Mouse (Mus musculus) midbrain, embryonic 14.5 days (tissue): ENCODE results near the gene 2900026A02Rik. TPM values are rescaled to one million over a fixed set of nuclear protein-coding genes. Genes with fewer than 3 reads are reported as not detected.
A peak's percentile ranks its signal among the peaks of the same experiment; 100 is the strongest.

Experiments
- ATAC-seq: fragments of 200-750 bp; cut with Nextera tagmentation; 2 replicates; pipeline ENCODE4 v1.8.0; 2017; ENCODE audit warnings: moderate number of reproducible peaks, moderate library complexity; ENCODE audit not compliant: low FRiP score, low TSS enrichment
- DNase-seq: peaks from one replicate; pipeline ENCODE4 v3.0.0-alpha.2; 2015
- H3K27ac ChIP-seq: fragments of 300-500 bp; sonication (generic); replicated peaks from 2 replicates; pipeline ENCODE4 v1.5.1; 2014; ENCODE audit warnings: mild to moderate bottlenecking, low read depth, low read length, moderate library complexity
- H3K27me3 ChIP-seq: fragments of 300-500 bp; sonication (generic); 2 replicates; pipeline ENCODE4 v1.6.1; 2014; ENCODE audit warnings: low read length, control low read depth, mixed read lengths; ENCODE audit not compliant: control insufficient read depth, insufficient read depth
- H3K36me3 ChIP-seq: fragments of 300-500 bp; sonication (generic); 2 replicates; pipeline ENCODE4 v1.6.1; 2014; ENCODE audit warnings: low read length, control low read depth; ENCODE audit not compliant: control insufficient read depth, insufficient read depth
- H3K4me1 ChIP-seq: fragments of 300-500 bp; sonication (generic); 2 replicates; pipeline ENCODE4 v1.6.1; 2014; ENCODE audit warnings: mild to moderate bottlenecking, antibody characterized with exemption, low read length, control low read depth; ENCODE audit not compliant: control insufficient read depth, insufficient read depth
- H3K4me2 ChIP-seq: fragments of 300-500 bp; sonication (generic); 2 replicates; pipeline ENCODE4 v1.6.1; 2014; ENCODE audit warnings: mild to moderate bottlenecking, low read length, moderate library complexity
- H3K4me3 ChIP-seq: fragments of 300-500 bp; sonication (generic); replicated peaks from 2 replicates; pipeline ENCODE4 v1.5.1; 2014; ENCODE audit warnings: low read depth, low read length
- H3K9ac ChIP-seq: fragments of 300-500 bp; sonication (generic); replicated peaks from 2 replicates; pipeline ENCODE4 v1.6.1; 2014; ENCODE audit warnings: mild to moderate bottlenecking, low read length, moderate library complexity
- H3K9me3 ChIP-seq: fragments of 300-500 bp; sonication (generic); 2 replicates; pipeline ENCODE4 v1.6.1; 2016; ENCODE audit warnings: low read length, control low read depth, mixed read lengths; ENCODE audit not compliant: control insufficient read depth
- WGBS: fragments of 180-500 bp; shearing (Covaris S2); extraction: QIAGEN DNeasy Blood & Tissue Kit; methylation state at CpG from one replicate; pipeline ENCODE4 v1.1.7; 2014; 5-methylcytosine and 5-hydroxymethylcytosine counted together
- polyA plus RNA-seq: library from polyadenylated mRNA; unstranded; fragments of >200 nt; fragmentation: Nextera tagmentation; extraction: Ambion mirVana; gene quantifications from 2 replicates; pipeline ENCODE4 v1.2.1, GENCODE M21; 2014

Gene 2900026A02Rik
- polyA plus RNA-seq, 1 experiment from 2014 or later, result 2.1 TPM

DNA sequence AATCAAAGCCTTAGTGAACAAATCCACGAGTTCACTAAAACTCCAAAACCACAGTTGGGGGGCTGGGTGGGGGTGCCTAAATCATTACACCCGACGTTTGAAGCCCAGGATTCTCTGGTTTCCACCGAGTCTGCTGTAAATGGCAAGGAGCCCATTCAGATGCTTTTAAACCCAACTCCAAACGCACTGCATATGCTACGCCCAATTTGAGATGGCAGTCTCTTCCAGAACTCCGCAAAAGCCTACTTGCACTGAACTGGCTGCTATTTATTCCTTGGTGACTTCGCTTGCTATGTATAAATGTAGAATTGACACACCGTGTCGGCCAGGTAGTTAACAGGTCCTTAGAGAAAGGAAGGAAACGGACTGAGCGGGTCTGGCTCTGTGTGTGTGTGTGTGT, 25.6 kb downstream of the 2900026A02Rik start:
- ATAC-seq, result no peak
- peaks cover 9% of the 10 kb centered on the region for H3K4me1 ChIP-seq
- H3K4me2 ChIP-seq, result no peak overlapping the region
- no peaks in the 10 kb centered on the region for H3K27me3 ChIP-seq
- WGBS, result 87% methylated on average over 12 of the region's 12 CpGs
- no peaks in the 10 kb centered on the region for H3K9me3 ChIP-seq
- DNase-seq, result no peak
- no peak overlapping the region for H3K9ac ChIP-seq
- H3K4me3 ChIP-seq, result no peak overlapping the region
- H3K36me3 ChIP-seq, result no peaks in the 10 kb centered on the region
- no peak overlapping the region for H3K27ac ChIP-seq

GRCm38 (mm10) chr5:113193762-113194161, 27.3 kb downstream of the 2900026A02Rik start:
- no peak overlapping the region for H3K4me2 ChIP-seq
- H3K27ac ChIP-seq, result no peak overlapping the region
- no peak overlapping the region for H3K9ac ChIP-seq
- no peak for ATAC-seq
- peaks cover 9% of the 10 kb centered on the region for H3K4me1 ChIP-seq
- no peaks in the 10 kb centered on the region for H3K36me3 ChIP-seq
- 93% methylated on average over 18 of the region's 18 CpGs for WGBS
- no peaks in the 10 kb centered on the region for H3K27me3 ChIP-seq
- no peak overlapping the region for H3K4me3 ChIP-seq
- H3K9me3 ChIP-seq, result no peaks in the 10 kb centered on the region
- no peak for DNase-seq

GRCm38 (mm10) chr5:113191901-113192300, 29.1 kb downstream of the 2900026A02Rik start:
- H3K27me3 ChIP-seq, result no peaks in the 10 kb centered on the region
- no peak overlapping the region for H3K4me2 ChIP-seq
- no peak for ATAC-seq
- peaks cover 9% of the 10 kb centered on the region for H3K4me1 ChIP-seq
- H3K9ac ChIP-seq, result no peak overlapping the region
- H3K36me3 ChIP-seq, result no peaks in the 10 kb centered on the region
- DNase-seq, result peak; percentile 73
- 56% methylated on average over 14 of the region's 14 CpGs for WGBS
- H3K27ac ChIP-seq, result 0 out of 2 replicates have a peak overlapping the region, but pooled peaks have one; percentile 26
- no peaks in the 10 kb centered on the region for H3K9me3 ChIP-seq
- H3K4me3 ChIP-seq, result no peak overlapping the region

DNA sequence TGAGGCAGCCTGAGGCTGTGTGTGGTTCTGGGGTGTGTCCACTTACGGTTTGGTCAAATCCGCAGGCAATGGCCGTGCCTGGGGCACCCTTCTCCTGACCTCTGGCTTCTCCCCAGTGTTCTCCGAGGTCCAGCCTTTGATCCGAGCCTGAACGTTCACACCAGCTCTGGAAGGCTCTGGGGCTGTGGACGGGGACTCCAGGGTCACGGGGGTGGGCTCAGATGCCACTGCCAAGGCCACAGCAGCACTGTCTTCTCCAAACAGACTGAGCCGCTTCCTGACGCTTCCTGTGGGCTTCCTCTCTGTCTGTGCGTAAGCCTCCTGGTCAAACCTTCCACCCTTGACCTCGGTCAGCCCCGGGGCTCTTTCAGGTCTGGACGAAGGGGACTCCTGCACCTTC, 30.5 kb downstream of the 2900026A02Rik start:
- H3K27me3 ChIP-seq, result no peaks in the 10 kb centered on the region
- H3K4me2 ChIP-seq, result no peak overlapping the region
- no peak overlapping the region for H3K27ac ChIP-seq
- no peak overlapping the region for H3K4me3 ChIP-seq
- no peak for DNase-seq
- ATAC-seq, result no peak
- no peak overlapping the region for H3K9ac ChIP-seq
- no peaks in the 10 kb centered on the region for H3K36me3 ChIP-seq
- no peaks in the 10 kb centered on the region for H3K9me3 ChIP-seq
- WGBS, result 91% methylated on average over 14 of the region's 14 CpGs
- H3K4me1 ChIP-seq, result peaks cover 9% of the 10 kb centered on the region

GRCm38 (mm10) chr5:113181441-113181840, 39.6 kb downstream of the 2900026A02Rik start:
- no peak for ATAC-seq
- H3K27ac ChIP-seq, result no peak overlapping the region
- H3K9me3 ChIP-seq, result no peaks in the 10 kb centered on the region
- no peak overlapping the region for H3K4me3 ChIP-seq
- H3K9ac ChIP-seq, result no peak overlapping the region
- DNase-seq, result no peak
- 54% methylated on average over 6 of the region's 6 CpGs for WGBS
- no peaks in the 10 kb centered on the region for H3K36me3 ChIP-seq
- peaks cover 8% of the 10 kb centered on the region for H3K4me1 ChIP-seq
- no peaks in the 10 kb centered on the region for H3K27me3 ChIP-seq
- no peak overlapping the region for H3K4me2 ChIP-seq

DNA sequence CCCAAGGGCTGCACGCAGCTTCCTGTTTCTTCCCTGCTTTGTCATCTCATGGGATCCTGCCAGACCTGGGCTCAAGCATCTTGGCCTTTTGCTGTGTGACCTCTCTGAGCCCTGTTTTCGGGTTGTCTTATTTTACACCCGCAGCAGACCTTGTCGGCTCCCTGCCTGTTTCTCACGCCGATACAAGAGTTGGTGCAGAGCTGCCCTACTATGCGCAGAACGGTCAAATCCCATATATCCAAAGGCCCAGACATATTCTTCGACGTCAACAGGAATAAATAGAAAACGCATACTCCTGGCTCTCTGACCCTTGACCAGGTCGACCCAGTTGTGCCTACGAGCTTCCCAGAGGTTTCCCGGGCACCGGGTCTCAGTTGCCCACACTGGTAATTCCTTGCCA, 40.3 kb downstream of the 2900026A02Rik start:
- Histone ChIP-seq H3K4me2 (peak overlapping the region; percentile 48; the same call in 1 of the 2 replicates), H3K27ac (peak overlapping the region; percentile 3; the same call in 1 of the 2 replicates), H3K9me3 (no peaks in the 10 kb centered on the region), H3K27me3 (no peaks in the 10 kb centered on the region), H3K4me1 (peaks cover 8% of the 10 kb centered on the region), H3K4me3 (no peak overlapping the region), H3K9ac (no peak overlapping the region), H3K36me3 (no peaks in the 10 kb centered on the region)
- WGBS, result 82% methylated on average over 15 of the region's 15 CpGs
- ATAC-seq (no peak), DNase-seq (no peak)

DNA sequence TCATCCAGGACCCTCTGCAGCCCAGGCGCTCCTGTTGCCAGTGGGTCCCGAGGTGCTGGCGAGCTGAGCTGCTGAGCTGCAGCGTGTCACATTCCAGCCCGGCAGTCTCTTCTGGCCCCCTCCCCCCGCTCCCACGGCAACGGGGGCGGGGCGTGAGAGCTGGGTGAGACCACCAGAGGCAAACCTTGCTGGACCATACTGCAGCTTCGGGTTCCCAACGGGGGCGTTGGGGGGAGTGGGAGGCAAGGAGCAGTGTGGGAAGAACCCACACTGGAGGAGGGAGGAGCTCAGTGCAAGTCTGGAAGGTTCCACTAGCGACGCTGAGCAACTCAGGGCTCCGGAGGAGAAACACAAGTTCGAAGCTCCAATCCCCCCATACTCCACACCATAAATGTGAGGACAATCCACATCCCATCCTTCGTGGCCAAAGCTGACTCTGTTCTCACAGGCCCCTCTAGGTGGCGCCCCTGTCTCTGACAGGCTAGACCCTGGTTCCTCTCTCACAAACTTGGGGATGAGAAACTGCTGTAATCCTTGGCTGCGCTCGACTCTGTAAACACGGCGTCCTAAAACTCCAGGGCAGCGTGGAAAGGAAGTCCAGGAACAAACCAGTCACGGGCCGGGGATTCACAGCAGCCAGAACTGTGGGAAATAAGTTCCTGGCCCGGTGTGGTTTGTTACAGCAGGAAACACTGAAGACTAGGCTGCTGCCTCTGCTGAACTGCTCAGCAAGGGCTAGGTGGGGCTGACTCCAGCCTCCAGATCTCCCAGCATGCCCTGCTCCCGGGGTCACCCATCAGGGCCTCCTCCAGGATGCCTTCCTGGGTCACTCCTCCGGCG, 41.0 kb downstream of the 2900026A02Rik start:
- Histone ChIP-seq H3K27me3 (no peaks in the 10 kb centered on the region), H3K9ac (peak overlapping the region; percentile 34; the same call in 1 of the 2 replicates), H3K9me3 (no peaks in the 10 kb centered on the region), H3K4me2 (peak overlapping the region; percentile 48), H3K4me3 (peak overlapping the region; percentile 12; the same call in 1 of the 2 replicates), H3K4me1 (peaks cover 8% of the 10 kb centered on the region), H3K36me3 (no peaks in the 10 kb centered on the region), H3K27ac (peak overlapping the region; percentile 3; the same call in 1 of the 2 replicates)
- peak; percentile 91 for DNase-seq
- peak; percentile 76 for ATAC-seq
- 2% methylated on average over 30 of the region's 30 CpGs for WGBS

GRCm38 (mm10) chr5:113179451-113179842, 41.6 kb downstream of the 2900026A02Rik start:
- 5% methylated on average over 7 of the region's 9 CpGs for WGBS
- Histone ChIP-seq H3K27ac (0 out of 2 replicates have a peak overlapping the region, but pooled peaks have one; percentile 3), H3K9me3 (no peaks in the 10 kb centered on the region), H3K27me3 (no peaks in the 10 kb centered on the region), H3K4me3 (peak overlapping the region; percentile 12; the same call in 1 of the 2 replicates), H3K4me2 (peak overlapping the region; percentile 48), H3K9ac (peak overlapping the region; percentile 34; the same call in 1 of the 2 replicates), H3K36me3 (no peaks in the 10 kb centered on the region), H3K4me1 (peaks cover 8% of the 10 kb centered on the region)
- DNase-seq (peak; percentile 50), ATAC-seq (no peak)

DNA sequence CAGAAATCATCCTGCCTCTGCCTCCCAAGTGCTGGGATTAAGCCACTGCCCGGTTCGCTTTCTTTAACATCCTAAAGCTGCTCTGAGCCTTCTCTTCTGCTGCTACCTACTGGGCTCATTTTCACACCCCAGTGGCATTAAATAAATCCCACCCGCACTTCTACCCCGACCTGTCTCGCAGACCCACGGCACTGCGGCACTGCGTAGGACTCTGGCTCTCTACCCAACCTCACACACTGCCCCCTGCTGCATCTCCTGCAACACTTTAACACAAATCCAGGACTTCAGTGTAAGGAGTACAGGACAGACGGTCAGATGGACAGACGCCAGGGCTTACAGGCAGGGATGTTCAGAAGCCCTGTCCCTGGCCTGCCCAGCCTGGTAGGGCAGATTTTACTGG, 45.1 kb downstream of the 2900026A02Rik start:
- DNase-seq (no peak), ATAC-seq (no peak)
- peaks cover 8% of the 10 kb centered on the region for H3K4me1 ChIP-seq
- H3K27me3 ChIP-seq, result no peaks in the 10 kb centered on the region
- H3K36me3 ChIP-seq, result no peaks in the 10 kb centered on the region
- WGBS, result 93% methylated on average over 10 of the region's 10 CpGs
- no peak overlapping the region for H3K9ac ChIP-seq
- H3K4me2 ChIP-seq, result no peak overlapping the region
- no peak overlapping the region for H3K27ac ChIP-seq
- H3K9me3 ChIP-seq, result no peaks in the 10 kb centered on the region
- no peak overlapping the region for H3K4me3 ChIP-seq
